Mouse (Mus musculus): ENCODE results near the gene Ndufa5.

Ndufa5 gene

GRCm38 (mm10) chr6:24525705-24526104 is 2.1 kb downstream of the Ndufa5 start:
- DNase-seq (ENCODE audit: extremely low read depth, low read depth, low spot score), result no peak

- no peak for DNase-seq (ENCODE audit: extremely low read depth, low read depth, low spot score)
These were observed 11.6 kb downstream of the Ndufa5 start for GRCm38 (mm10) chr6:24516197-24516596.

- no peak for DNase-seq (ENCODE audit: extremely low read depth, low read depth, low spot score)
These were observed 13.1 kb downstream of the Ndufa5 start, which contains the start of gene Iqub for GRCm38 (mm10) chr6:24514552-24515284. Gene Iqub, minus strand, starts transcription at chr6:24515067.

- DNase-seq (ENCODE audit: extremely low read depth, low read depth, low spot score), result no peak
These were observed 23.7 kb downstream of the Ndufa5 start for GRCm38 (mm10) chr6:24504141-24504540.

GRCm38 (mm10) chr6:24490341-24490740 is 37.5 kb downstream of the Ndufa5 start:
- no peak for DNase-seq (ENCODE audit: extremely low read depth, low read depth, low spot score)

- DNase-seq (ENCODE audit: extremely low read depth, low read depth, low spot score), result no peak
These were observed 41.3 kb downstream of the Ndufa5 start for GRCm38 (mm10) chr6:24486530-24486929.

GRCm38 (mm10) chr6:24470571-24471132 is 57.2 kb downstream of the Ndufa5 start:
- DNase-seq (ENCODE audit: extremely low read depth, low read depth, low spot score), result no peak

GRCm38 (mm10) chr6:24470135-24470534 is 57.7 kb downstream of the Ndufa5 start:
- no peak for DNase-seq (ENCODE audit: extremely low read depth, low read depth, low spot score)

Measured in fat pad, adult 2 months (tissue).